Mouse (Mus musculus) small intestine, adult 2 months (tissue): ENCODE measurements around the gene Rxra.

Source experiments
- CTCF ChIP-seq: fragments of 200-500 bp; IDR thresholded peaks from 2 replicates; pipeline ENCODE4 v1.5.1; 2012; ENCODE audit warnings: low read depth, mild to moderate bottlenecking, control low read depth, inconsistent platforms, low read length, moderate library complexity, mixed read lengths; ENCODE audit not compliant: insufficient replicate concordance, insufficient read length; ENCODE audit errors: extremely low read depth
- POLR2A ChIP-seq: fragments of 200-500 bp; IDR thresholded peaks from 2 replicates; pipeline ENCODE4 v1.6.1; 2012; ENCODE audit warnings: low read depth, mild to moderate bottlenecking, control low read depth, inconsistent platforms, low read length, moderate library complexity

DNA sequence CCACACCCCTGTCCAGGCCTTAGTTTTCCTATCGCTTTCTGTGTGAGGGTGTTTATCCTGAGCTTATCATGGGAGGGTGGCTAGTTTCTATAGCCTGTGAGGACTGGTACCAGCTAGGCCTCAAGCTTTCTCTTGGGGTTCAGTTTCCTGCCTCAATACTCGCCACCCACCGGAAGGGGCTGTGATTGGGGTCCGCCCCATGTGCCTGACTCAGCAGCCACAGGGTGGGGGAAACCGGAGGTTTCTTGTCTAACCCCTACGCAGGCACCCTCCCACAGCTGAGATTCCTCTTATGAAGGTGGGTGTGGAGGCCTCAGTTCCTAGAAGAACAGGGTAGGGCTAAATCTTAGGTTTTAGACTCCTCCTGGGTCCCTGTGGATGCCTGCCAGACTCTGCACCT is 17.4 kb downstream of the Rxra start:
- TF ChIP-seq POLR2A: no peak
- TF ChIP-seq CTCF: no peak
